Mouse (Mus musculus) frontal cortex, postnatal 25 days (tissue): Measurements from ENCODE around the gene Krt25.
A peak's percentile ranks its signal among the peaks of the same experiment; 100 is the strongest.

ENCODE experiments used
- DNase-seq, 2 experiments: peaks; one replicate each; pipeline ENCODE4 v3.0.0; 2022; ENCODE audit warnings: low spot score in 2 of 2

Gene Krt25

DNA sequence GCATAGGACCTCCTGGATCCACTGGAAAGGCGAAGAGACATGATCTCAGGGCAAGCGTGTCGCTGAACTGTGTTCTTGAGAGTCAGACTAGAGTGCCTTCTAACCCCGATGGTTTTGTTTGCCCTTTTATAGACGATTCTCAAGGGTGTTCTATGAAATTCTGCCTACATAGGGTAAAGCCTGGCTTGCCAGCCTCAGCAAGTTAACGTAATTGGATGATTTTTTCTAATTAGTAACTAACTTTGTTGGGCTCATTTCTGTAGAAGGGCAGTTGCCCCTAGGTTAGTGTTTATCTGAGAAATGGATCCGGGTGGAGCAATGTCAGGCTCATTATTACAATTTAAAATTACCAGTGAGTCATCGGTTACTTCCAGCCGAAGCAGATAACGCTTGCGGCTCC lies at the start of gene Krt25:
Krt25 (minus strand) TSS at position 101 of the 400 bp plus-strand sequence.
- DNase-seq = no peak

DNA sequence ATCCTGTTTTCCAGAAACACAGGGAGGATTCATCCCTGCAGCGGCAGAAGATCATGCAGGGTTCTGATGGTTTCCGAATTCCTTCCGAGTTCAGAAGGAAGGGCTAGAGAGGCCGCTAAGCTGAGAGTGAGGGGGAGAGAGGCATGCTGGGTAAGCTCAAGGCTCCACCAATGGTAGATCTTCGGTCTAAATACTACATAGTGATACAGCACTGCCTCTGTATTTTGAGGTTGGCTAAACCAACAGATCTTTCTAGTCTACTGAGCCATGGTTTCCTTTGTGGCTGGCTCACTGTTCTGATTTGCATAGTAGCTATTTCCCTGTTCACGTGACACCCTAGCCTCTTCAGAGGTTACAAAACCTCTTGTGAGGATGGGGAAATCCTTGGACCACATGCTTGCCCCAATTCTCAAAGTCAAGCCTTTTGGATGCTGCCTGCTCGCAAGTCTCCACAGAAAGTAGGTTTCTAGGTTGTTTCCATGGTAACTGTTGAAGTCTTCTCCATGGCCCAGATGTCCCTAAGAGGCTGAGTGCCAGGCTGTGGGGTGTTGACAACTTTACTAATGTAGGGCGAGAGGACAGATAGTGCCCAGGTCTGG lies 47.2 kb upstream of the Krt25 start:
- peak; percentile 23 to 34 for DNase-seq

DNA sequence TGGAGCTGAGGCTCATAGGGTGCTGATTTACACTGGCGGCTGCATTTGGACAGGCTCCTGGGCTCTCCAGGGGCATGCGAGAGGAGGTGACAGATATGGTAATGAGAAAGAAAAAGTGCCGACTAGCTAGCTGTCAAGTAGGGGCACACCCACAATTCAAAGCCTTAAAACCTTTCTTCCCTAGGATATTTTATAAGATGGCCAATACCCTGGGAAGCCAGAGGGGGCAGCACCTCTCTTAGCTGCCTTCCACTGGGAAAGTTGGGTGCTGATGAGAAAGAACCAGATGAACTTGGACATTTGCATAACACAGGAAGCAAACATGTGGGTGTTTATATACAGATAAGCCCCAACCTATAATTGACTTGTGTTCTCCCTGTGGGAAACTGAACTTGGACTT lies 46.5 kb upstream of the Krt25 start:
- no peak for DNase-seq

DNA sequence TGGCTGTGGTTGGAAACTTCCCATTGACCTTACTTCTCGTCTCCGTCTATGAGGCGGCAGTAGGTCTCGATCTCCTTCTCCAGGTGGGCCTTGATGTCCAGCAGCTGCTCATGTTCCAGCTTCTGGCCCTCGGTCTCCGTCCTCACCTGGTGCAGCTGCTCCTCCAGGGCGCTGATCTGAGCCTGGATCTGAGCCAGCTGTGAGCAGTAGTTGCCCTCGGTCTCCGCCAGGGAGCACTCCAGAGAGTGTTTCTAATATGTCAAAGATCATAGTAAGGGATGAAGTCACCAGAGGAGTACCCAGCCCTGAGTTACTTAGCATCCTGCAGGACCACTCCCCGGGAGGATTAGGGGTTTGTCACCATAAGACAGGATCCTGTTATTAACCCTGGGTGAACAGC lies 44.0 kb upstream of the Krt25 start:
- no peak for DNase-seq

DNA sequence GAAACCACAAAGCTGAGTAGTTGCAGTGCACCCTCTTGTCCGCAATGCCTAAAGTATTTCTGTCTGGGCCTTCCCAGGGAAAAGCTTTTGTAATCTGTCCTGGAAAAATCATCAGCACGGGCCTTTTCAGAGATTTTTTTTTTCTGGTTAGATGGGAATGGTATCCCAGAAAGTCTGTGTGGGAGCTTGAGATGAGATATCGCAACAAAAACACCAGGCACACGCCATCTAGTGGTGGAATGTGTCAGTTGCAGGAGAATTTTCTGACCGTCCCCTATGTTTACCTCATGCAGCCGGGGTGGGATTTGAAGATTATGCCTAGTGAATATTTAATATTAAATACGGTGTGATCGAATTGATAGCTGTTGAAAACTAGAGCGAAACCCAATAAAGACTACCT lies 41.7 kb upstream of the Krt25 start:
- peak in 1 of 2 experiments; percentile 17 for DNase-seq

DNA sequence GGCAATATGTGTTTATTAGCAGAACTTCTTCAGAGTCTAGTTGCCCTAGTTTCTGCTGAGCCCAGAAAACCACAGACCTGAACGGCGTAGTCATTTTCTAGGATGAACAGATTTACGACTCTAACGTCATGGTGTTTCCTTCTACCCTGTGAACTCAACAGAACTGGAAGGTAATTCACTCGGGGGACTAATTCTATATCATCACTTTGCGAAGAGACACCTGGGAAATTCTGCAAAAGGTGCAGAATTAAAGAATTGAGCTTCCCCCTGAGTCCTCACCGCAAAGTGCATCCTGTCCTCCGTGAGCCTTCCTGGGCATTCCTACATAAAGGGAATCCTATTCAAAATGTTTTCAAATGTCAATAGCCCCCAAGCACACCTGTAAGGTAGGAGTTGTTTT lies 38.7 kb upstream of the Krt25 start:
- DNase-seq = no peak

DNA sequence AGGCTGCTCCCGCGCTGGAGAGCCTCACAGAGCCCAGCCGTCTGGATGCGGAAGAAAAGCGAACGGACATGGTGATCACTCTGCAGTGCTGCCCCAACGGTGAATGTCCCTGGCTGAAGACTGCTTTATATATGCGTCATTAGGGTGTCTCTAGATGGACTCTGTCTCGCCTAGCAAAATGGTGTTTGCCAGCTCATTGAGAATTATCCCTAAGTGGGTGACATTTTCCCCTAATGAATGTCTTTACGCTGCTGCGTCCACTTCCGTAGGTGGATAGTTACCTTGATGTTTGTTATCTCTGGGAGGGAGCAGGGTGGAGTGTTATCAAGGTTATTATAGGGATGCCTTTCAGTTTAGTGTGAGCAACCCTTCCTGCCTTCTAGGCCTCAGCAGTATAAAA lies 28.3 kb upstream of the Krt25 start, which contains the start of gene Krt27:
Krt27 (minus strand) TSS at position 101 of the 400 bp plus-strand sequence.
- DNase-seq = no peak

DNA sequence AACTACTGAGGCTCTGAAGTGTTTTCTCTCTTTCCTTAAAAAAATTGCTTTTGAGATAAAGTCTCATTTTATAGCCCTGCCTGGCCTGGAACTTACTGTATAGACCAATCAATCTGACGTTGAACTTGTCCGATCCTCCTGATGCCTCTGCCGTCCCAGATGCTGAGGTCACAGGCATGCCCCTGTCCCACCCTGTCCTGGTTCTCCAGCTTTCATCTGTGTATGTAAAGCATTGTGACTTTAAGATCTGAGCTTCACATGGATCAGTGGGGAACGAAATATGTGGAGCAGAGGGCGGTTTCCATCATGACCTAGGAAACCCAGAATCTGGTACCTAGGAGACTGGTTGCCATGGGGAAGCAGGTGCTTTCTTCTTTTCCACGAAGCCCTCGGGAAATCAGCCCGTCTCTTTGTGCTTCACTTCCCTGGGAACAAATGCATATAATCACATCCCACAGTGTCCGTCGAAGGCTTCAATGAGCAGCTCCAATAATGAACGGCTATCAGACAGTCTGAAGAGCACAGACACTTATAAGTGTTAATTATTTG lies 16.6 kb upstream of the Krt25 start:
- DNase-seq = no peak

DNA sequence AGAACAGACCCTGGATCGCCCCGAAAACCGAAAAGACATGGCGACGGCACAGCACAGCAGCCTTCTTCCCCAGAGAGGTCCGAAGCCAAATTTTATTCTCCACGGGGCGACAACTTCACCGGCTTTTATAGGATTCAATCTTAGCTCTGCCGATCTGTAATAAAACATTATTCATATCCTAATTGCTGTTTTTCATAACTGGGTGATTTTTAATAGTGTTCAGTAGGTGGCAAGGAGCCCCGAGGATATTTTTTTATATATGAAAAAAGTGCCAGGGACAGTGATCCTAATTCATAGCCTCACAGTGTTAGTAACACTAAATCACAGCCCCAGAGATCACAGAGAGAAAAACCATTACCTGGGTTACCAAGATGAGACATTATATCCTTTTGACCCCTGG lies 15.1 kb upstream of the Krt25 start, which contains the start of gene Krt26:
Krt26 (minus strand) TSS at position 101 of the 400 bp plus-strand sequence.
- DNase-seq = no peak

DNA sequence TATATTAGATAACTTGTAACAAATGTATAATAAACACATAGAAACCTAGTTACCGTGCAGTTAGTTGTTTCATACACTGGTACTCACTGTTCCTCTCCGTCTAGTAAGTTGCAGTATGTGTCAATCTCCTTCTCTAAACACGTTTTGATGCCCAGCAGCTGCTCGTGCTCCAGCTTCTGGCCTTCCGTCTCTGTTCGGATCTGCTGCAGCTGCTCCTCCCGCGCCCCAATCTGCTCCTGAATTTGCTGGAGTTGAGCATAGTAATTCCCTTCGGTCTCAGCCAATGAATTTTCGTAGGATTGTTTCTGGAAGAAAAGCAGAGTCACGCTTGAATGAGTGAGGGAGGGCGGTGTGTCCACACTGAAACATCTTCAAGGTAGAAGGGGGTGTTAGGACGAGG lies 10.7 kb upstream of the Krt25 start:
- peak; percentile 7 to 22 for DNase-seq

DNA sequence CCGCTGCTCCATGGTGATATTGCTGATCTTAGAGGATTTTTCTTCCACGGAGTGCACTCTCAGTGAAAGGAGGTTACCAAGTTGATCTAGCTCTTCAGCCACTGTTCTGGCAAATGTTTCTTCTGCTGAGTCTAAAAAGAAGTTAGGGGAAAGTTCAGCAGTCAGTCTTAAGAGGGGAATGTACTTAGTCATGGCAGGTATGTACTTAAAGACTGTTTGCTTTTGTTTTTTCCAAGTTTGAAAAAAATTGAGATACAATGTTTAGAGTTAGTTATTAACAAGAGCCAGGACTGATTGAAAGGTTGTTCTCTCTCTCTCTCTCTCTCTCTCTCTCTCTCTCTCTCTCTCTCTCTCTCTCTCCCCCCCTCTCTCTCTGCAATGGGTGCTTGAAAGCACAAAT lies 6.9 kb upstream of the Krt25 start:
- DNase-seq = no peak

DNA sequence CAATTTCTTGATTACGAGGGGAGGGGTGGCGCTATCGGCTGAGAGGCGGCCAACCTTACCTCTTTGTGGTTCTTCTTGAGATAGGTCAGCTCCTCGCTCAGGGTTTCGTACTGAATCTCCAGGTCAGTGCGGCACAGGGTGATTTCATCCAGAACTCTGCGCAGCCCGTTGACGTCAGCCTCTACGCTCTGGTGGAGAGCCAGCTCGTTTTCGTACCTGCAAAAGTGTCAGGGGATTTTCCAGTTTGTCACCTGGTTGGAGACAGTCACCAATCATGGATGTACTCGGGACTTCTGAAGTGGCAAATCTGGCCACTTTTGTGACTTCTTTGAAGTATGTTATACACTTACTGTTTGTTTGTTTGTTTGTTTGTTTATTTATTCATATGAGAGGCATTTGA lies 1.7 kb downstream of the Krt25 start:
- no peak for DNase-seq

DNA sequence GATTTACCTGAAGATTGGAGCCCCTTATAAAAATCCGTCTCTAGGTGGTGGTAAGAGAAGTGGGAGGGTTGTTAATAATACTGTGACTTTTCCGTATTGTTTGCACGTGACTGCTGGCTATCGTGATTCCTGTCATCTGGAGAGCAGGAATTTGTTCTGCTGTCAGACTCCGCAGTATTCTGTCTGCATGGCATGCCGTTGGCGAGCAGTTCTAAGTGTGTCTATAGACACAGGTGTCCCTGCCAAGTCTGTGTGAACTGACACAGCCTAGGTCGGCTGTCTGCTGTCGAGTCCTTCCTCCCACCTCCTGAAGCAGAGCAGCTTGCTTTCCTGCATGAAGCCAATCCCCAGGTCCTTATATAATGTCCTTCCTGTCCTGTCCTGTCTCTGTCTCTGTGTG lies 3.6 kb downstream of the Krt25 start:
- no peak for DNase-seq

DNA sequence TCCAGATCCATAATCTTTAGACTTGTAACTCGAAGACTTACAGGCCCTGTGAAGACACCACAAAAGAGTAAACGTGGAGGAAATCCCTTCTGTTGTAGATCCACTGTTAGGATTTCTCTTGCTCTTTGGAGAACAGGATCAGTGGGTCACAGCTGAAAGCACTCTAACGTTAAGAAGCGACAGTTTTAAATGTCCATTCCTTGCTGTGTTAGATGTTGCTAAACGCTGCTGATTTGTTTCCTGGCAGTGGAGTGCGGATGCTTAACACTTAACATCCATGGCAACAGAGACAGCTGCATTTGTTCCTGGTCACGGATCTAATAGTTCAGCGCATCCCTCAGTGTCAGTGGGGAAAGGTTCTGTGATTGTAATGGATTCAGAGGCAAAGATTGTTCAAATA lies 6.2 kb downstream of the Krt25 start:
- no peak for DNase-seq

DNA sequence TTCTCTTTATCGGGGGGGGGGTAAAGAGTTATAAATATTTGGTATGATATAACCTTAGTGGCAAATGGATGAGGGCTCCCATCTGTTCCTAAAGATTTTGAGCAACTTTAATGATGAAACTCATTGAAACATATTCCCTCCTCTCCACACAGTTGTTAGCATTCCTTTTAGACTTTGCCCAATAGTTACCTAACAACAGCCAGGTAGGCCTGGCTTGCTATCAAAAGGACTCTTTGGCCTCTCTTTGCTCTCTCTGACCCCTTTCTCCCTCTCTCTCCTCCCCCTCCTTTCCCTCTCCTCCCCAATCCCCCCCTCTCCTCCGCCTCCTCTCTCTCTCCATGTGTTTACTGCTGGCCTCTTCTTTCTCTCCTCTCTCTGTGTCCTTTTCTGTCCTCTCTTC lies 8.2 kb downstream of the Krt25 start:
- DNase-seq = no peak

DNA sequence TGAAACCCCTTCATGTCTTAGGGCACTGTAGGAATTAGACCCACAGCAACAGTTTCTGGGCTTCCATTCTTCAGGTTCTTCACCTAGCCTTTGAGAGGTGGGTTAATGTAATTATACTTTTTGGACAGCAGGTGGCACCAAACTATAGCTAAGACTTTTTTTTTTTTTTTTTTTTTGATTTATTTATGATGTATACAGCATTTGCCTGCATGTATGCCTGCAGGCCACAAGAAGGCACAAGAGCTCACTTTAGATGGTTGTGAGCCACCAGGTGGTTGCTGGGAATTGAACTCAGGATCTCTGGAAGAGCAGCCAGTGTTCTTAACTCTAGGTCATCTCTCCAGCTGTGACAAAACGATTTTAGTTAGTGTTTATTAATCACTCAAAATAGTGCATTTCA lies 11.9 kb downstream of the Krt25 start:
- DNase-seq = no peak

DNA sequence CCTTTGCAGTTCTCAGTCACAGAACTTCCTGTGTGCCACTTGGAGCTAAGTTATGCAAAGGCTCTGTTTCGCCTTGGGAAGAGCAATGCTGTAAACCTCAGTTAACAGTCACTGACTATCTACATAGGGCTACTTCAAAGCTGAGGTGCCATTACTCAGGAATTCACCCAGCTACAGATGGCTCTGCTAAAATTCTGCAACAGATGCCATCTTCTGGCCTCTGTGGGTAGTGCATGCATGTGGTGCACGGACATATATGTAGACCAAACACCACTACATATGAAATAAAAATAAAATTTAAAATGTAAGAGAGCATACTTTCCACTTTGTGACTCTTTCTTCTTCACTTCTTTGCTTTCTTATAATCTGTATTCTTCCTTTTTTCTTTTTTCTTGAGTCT lies 15.2 kb downstream of the Krt25 start:
- DNase-seq = peak; percentile 37 to 49

DNA sequence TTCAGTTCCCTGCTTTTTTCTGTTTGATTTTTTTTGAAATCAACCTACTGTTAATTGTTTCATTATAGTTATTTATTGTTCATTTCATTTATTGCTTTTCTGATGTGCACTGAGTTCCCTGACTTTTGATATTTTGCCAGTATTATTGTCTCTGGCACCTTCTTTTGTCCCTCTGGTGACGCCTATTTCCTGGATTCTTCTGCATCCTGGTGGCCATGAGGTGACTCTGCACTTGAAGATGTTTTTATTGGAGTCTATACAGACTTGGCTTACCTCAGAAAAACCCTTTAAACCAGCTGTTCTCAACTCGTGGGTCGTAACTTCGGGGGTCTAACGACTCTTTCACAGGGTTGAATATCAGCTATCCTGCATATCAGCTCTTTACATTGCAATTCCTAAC lies 27.7 kb downstream of the Krt25 start:
- DNase-seq = no peak

DNA sequence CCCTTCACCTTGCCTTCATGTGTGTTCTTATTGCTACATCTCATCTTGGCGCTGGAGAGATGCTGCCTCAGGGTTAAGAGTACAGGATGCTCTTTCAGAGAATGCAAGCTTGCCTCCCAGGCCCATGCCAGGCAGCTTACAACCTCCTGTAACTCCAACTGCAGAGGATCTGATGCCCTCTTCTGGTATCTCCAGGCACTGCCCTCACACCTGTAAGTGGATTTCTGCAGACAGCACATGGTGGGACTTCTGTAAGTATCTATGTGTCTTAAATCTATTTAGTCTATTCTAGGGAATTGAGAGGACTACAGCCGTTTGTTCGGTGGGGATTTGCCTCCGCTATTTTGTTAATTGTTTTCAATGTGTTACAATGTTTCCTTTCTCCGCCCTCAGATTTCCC lies 29.9 kb downstream of the Krt25 start:
- peak; percentile 8 to 14 for DNase-seq

DNA sequence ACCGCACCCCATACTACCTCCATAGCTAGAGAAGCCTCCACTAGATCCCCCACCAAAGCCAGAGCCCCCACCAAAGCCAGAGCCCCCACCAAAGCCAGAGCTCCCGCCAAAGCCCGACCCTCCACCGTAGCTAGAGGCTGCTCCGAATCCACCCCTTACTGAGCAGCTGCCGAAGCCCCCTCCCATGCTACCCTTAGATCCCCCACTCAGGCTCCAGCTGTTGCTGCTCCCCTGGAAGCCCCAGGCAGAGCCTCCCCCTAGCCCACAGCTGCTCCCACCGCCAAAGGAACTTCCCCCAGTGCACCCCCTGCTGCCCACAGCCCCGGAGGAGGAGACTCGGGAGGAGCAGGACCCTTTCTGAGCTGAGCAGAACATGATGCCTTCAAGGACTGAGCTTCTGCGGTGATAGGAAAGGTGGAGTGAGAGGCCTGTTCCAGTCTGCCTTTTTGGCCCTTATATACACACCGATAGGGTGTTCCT lies 37.9 kb downstream of the Krt25 start, which contains the start of gene Krt24:
Krt24 (minus strand) TSS at position 430 of the 480 bp plus-strand sequence.
- no peak for DNase-seq

DNA sequence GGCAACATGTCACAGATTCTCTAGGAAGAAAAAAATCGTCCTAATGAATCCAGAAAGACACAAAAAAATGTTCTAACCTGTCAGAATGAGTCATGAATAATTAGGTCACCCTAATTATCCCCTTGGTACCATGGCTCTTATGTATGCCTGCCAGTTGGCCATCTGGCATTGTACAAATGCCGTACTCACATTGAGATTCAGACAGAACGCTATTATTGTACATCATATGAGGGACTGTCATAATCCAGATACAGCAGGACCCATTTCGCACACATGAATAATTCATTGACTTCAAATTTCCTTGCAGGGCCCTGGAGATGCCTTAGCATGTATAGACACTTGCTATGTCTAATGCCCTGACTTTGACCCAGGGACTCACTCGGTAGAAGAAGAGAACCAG lies 38.7 kb downstream of the Krt25 start:
- no peak for DNase-seq

DNA sequence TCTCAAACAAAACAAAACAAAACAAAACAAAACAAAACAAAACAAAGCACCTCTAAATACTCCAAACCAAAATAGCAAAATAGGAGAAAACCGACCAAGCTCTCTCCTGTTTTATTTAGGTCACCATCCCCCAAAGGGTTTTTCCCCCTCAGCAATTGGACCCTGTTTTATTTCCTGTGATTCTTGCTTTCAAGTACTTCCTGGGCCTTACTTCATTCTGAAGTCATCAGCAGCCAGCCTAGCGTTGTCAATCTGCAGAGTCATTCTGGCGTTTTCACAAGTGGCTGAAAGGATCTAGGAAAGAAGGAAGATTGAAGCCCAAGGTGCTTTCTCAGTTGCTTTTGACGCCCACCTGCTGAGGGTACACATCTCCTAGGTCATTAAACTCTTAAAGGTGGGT lies 39.4 kb downstream of the Krt25 start:
- DNase-seq = no peak

DNA sequence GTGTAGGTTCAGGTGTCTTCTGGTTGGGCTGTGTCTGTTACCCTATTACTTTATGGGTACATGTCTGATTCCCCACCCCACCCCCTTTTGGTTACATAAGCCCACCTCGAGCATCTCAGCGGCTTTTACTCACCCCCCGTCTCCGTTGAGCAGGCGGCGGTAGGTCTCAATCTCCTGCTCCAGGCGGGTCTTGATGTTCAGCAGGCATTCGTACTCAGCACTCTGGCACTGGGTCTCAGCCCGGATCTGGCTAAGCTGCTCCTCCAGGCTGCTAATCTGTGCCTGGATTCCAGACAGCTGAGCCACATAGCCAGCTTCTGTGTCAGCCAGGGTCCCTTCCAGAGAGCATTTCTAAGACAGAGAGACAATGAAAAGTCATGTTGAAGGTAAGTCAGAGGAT lies 41.6 kb downstream of the Krt25 start:
- DNase-seq = no peak

DNA sequence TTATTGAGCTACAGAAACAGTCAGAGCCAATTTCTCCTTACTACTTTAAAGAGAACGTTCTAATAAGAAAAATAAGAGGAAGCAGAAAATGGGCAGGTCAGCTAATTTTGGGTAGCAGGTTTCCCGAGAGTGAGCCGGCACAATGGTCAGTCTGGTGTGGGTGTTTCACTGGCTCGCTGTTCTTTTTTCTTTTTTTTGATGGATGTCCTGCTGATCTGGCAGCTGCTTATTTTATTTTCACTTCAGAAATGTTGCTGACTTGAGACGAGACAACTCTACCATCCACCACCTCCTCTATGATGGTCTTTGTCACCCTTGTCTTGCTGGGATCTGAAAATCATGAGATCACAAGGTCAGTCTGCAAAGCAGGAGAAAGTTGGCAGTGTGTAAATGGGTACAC lies 42.8 kb downstream of the Krt25 start:
- no peak for DNase-seq
